Mouse (Mus musculus): Measurements from ENCODE around the gene Gpi1. TPM values are rescaled to one million over a fixed set of nuclear protein-coding genes. Genes with fewer than 3 reads are reported as not detected.

The Gpi1 gene
- polyA plus RNA-seq (2016; fragmentation: Nextera tagmentation; extraction: Ambion mirVana) = 273 and 294 TPM in 2 replicates

- Histone ChIP-seq H3K9me3 (no peaks in the 10 kb centered on the region), H3K27me3 (replicated peaks) (no peaks in the 10 kb centered on the region), H3K4me2 (replicated peaks) (peak within 1 kb of the TSS; percentile 81), H3K27ac (peak within 1 kb of the TSS; percentile 12; the same call in 1 of the 2 replicates), H3K4me3 (peak within 1 kb of the TSS; percentile 68), H3K36me3 (peaks cover 20% of the 10 kb centered on the region), H3K9ac (peak within 1 kb of the TSS; percentile 72), H3K4me1 (peaks cover 33% of the 10 kb centered on the region)
- peak; percentile 39 for ATAC-seq (ENCODE audit: low FRiP score, low read depth)
- WGBS = under 1% methylated on average over 39 of the region's 39 CpGs
These were observed at the start of gene Gpi1 for GRCm38 (mm10) chr7:34230116-34230515. TSS of gene Gpi1 (minus strand) at chr7:34230336.

- no peak overlapping the region for H3K4me2 ChIP-seq (replicated peaks)
- no peak overlapping the region for H3K4me3 ChIP-seq
- H3K4me1 ChIP-seq = no peaks in the 10 kb centered on the region
- ATAC-seq (ENCODE audit: low FRiP score, low read depth) = no peak
- H3K27ac ChIP-seq = no peak overlapping the region
- no peaks in the 10 kb centered on the region for H3K9me3 ChIP-seq
- no peak overlapping the region for H3K9ac ChIP-seq
- H3K36me3 ChIP-seq = no peaks in the 10 kb centered on the region
- H3K27me3 ChIP-seq (replicated peaks) = no peaks in the 10 kb centered on the region
- 94% methylated on average over 2 of the region's 2 CpGs for WGBS
These were observed 47.5 kb upstream of the Gpi1 start for GRCm38 (mm10) chr7:34277656-34278055.

- no peaks in the 10 kb centered on the region for H3K4me1 ChIP-seq
- H3K4me2 ChIP-seq (replicated peaks) = no peak overlapping the region
- 92% methylated on average over 3 of the region's 3 CpGs for WGBS
- H3K36me3 ChIP-seq = no peaks in the 10 kb centered on the region
- no peak for ATAC-seq (ENCODE audit: low FRiP score, low read depth)
- H3K9me3 ChIP-seq = no peaks in the 10 kb centered on the region
- no peaks in the 10 kb centered on the region for H3K27me3 ChIP-seq (replicated peaks)
- H3K4me3 ChIP-seq = no peak overlapping the region
- no peak overlapping the region for H3K9ac ChIP-seq
- no peak overlapping the region for H3K27ac ChIP-seq
These were observed 45.9 kb upstream of the Gpi1 start for GRCm38 (mm10) chr7:34276066-34276465.

GRCm38 (mm10) chr7:34272465-34272864 is 42.3 kb upstream of the Gpi1 start:
- no peak overlapping the region for H3K4me3 ChIP-seq
- no peaks in the 10 kb centered on the region for H3K4me1 ChIP-seq
- no peak for ATAC-seq (ENCODE audit: low FRiP score, low read depth)
- no peaks in the 10 kb centered on the region for H3K27me3 ChIP-seq (replicated peaks)
- 79% methylated on average over 4 of the region's 4 CpGs for WGBS
- H3K36me3 ChIP-seq = no peaks in the 10 kb centered on the region
- H3K4me2 ChIP-seq (replicated peaks) = no peak overlapping the region
- H3K9ac ChIP-seq = no peak overlapping the region
- no peaks in the 10 kb centered on the region for H3K9me3 ChIP-seq
- no peak overlapping the region for H3K27ac ChIP-seq

GRCm38 (mm10) chr7:34268463-34268862 is 38.3 kb upstream of the Gpi1 start:
- Histone ChIP-seq H3K9ac (no peak overlapping the region), H3K27ac (no peak overlapping the region), H3K4me3 (no peak overlapping the region), H3K9me3 (no peaks in the 10 kb centered on the region), H3K36me3 (peaks cover 3% of the 10 kb centered on the region; the same call in 1 of the 2 replicates), H3K4me1 (no peaks in the 10 kb centered on the region), H3K27me3 (replicated peaks) (no peaks in the 10 kb centered on the region), H3K4me2 (replicated peaks) (no peak overlapping the region)
- 81% methylated on average over 1 of the region's 1 CpGs for WGBS
- no peak for ATAC-seq (ENCODE audit: low FRiP score, low read depth)

- H3K27me3 ChIP-seq (replicated peaks) = no peaks in the 10 kb centered on the region
- H3K4me2 ChIP-seq (replicated peaks) = no peak overlapping the region
- no peak overlapping the region for H3K4me3 ChIP-seq
- no peaks in the 10 kb centered on the region for H3K9me3 ChIP-seq
- H3K4me1 ChIP-seq = no peaks in the 10 kb centered on the region
- no peak overlapping the region for H3K27ac ChIP-seq
- H3K9ac ChIP-seq = no peak overlapping the region
- ATAC-seq (ENCODE audit: low FRiP score, low read depth) = no peak
- H3K36me3 ChIP-seq = peaks cover 18% of the 10 kb centered on the region
These were observed 36.3 kb upstream of the Gpi1 start for GRCm38 (mm10) chr7:34266421-34266820.

- no peak overlapping the region for H3K27ac ChIP-seq
- H3K27me3 ChIP-seq (replicated peaks) = no peaks in the 10 kb centered on the region
- no peak for ATAC-seq (ENCODE audit: low FRiP score, low read depth)
- H3K4me1 ChIP-seq = no peaks in the 10 kb centered on the region
- no peaks in the 10 kb centered on the region for H3K9me3 ChIP-seq
- 68% methylated on average over 5 of the region's 5 CpGs for WGBS
- H3K9ac ChIP-seq = no peak overlapping the region
- peaks cover 21% of the 10 kb centered on the region for H3K36me3 ChIP-seq
- no peak overlapping the region for H3K4me3 ChIP-seq
- H3K4me2 ChIP-seq (replicated peaks) = no peak overlapping the region
These were observed 35.8 kb upstream of the Gpi1 start for GRCm38 (mm10) chr7:34265876-34266346.

GRCm38 (mm10) chr7:34263437-34263836 is 33.3 kb upstream of the Gpi1 start:
- no peak for ATAC-seq (ENCODE audit: low FRiP score, low read depth)
- 84% methylated on average over 5 of the region's 5 CpGs for WGBS
- no peak overlapping the region for H3K4me3 ChIP-seq
- H3K9me3 ChIP-seq = no peaks in the 10 kb centered on the region
- H3K4me2 ChIP-seq (replicated peaks) = no peak overlapping the region
- no peak overlapping the region for H3K27ac ChIP-seq
- no peak overlapping the region for H3K9ac ChIP-seq
- peaks cover 21% of the 10 kb centered on the region for H3K36me3 ChIP-seq
- no peaks in the 10 kb centered on the region for H3K4me1 ChIP-seq
- H3K27me3 ChIP-seq (replicated peaks) = no peaks in the 10 kb centered on the region

- no peak for ATAC-seq (ENCODE audit: low FRiP score, low read depth)
- H3K4me1 ChIP-seq = no peaks in the 10 kb centered on the region
- no peak overlapping the region for H3K9ac ChIP-seq
- no peaks in the 10 kb centered on the region for H3K9me3 ChIP-seq
- 94% methylated on average over 1 of the region's 1 CpGs for WGBS
- H3K36me3 ChIP-seq = peaks cover 53% of the 10 kb centered on the region
- H3K27ac ChIP-seq = no peak overlapping the region
- H3K4me3 ChIP-seq = no peak overlapping the region
- no peak overlapping the region for H3K4me2 ChIP-seq (replicated peaks)
- no peaks in the 10 kb centered on the region for H3K27me3 ChIP-seq (replicated peaks)
These were observed 28.3 kb upstream of the Gpi1 start for GRCm38 (mm10) chr7:34258407-34258806.

GRCm38 (mm10) chr7:34257279-34257678 is 27.1 kb upstream of the Gpi1 start:
- Histone ChIP-seq H3K4me3 (no peak overlapping the region), H3K9me3 (no peaks in the 10 kb centered on the region), H3K27me3 (replicated peaks) (no peaks in the 10 kb centered on the region), H3K9ac (no peak overlapping the region), H3K4me1 (no peaks in the 10 kb centered on the region), H3K4me2 (replicated peaks) (no peak overlapping the region), H3K36me3 (peaks cover 47% of the 10 kb centered on the region), H3K27ac (no peak overlapping the region)
- ATAC-seq (ENCODE audit: low FRiP score, low read depth) = no peak
- WGBS = 87% methylated on average over 9 of the region's 9 CpGs

- Histone ChIP-seq H3K27ac (no peak overlapping the region), H3K36me3 (peaks cover 40% of the 10 kb centered on the region), H3K9ac (no peak overlapping the region), H3K4me3 (no peak overlapping the region), H3K4me2 (replicated peaks) (no peak overlapping the region), H3K4me1 (no peaks in the 10 kb centered on the region), H3K9me3 (no peaks in the 10 kb centered on the region), H3K27me3 (replicated peaks) (no peaks in the 10 kb centered on the region)
- no peak for ATAC-seq (ENCODE audit: low FRiP score, low read depth)
- WGBS = 89% methylated on average over 1 of the region's 1 CpGs
These were observed 25.8 kb upstream of the Gpi1 start for GRCm38 (mm10) chr7:34255916-34256315.

GRCm38 (mm10) chr7:34255137-34255536 is 25.0 kb upstream of the Gpi1 start:
- H3K4me1 ChIP-seq = no peaks in the 10 kb centered on the region
- no peak overlapping the region for H3K27ac ChIP-seq
- no peak overlapping the region for H3K4me2 ChIP-seq (replicated peaks)
- WGBS = 68% methylated on average over 3 of the region's 3 CpGs
- H3K9me3 ChIP-seq = no peaks in the 10 kb centered on the region
- ATAC-seq (ENCODE audit: low FRiP score, low read depth) = no peak
- H3K36me3 ChIP-seq = peaks cover 42% of the 10 kb centered on the region
- no peaks in the 10 kb centered on the region for H3K27me3 ChIP-seq (replicated peaks)
- H3K4me3 ChIP-seq = no peak overlapping the region
- H3K9ac ChIP-seq = no peak overlapping the region

- Histone ChIP-seq H3K27ac (no peak overlapping the region), H3K36me3 (peaks cover 44% of the 10 kb centered on the region), H3K9ac (no peak overlapping the region), H3K4me3 (no peak overlapping the region), H3K4me2 (replicated peaks) (no peak overlapping the region), H3K4me1 (no peaks in the 10 kb centered on the region), H3K9me3 (no peaks in the 10 kb centered on the region), H3K27me3 (replicated peaks) (no peaks in the 10 kb centered on the region)
- ATAC-seq (ENCODE audit: low FRiP score, low read depth) = no peak
- WGBS = 95% methylated on average over 2 of the region's 2 CpGs
These were observed 21.9 kb upstream of the Gpi1 start for GRCm38 (mm10) chr7:34252030-34252429.

Data from neural tube, embryonic 12.5 days (tissue).